Mouse (Mus musculus): ENCODE results near the gene Zfp398. TPM values are rescaled to one million over a fixed set of nuclear protein-coding genes. Genes with fewer than 3 reads are reported as not detected.

Zfp398 gene
- polyA plus RNA-seq, 1 experiment from 2014 or later: 6.6 TPM

MicroRNAs within 50 kb of the gene (microRNA counts, 519-probe panel; counts per million panel counts)
- microRNA mmu-miR-704: 1,303 counts per million, percentile 7 among the panel's probes with 10 or more counts

Small RNAs within 50 kb of the gene (microRNA-seq; reads per million reads assigned to microRNA genes)
- not detected for gene Mir704

Other genes starting within 250 kb of the Zfp398 start
- gene Ezh2, start 240.3 kb upstream of the Zfp398 start, polyA plus RNA-seq (2015; fragmentation: Nextera tagmentation; extraction: Ambion mirVana): 50.0 and 54.6 TPM in 2 replicates
- gene Pdia4, start 22.2 kb upstream of the Zfp398 start, polyA plus RNA-seq (2015; fragmentation: Nextera tagmentation; extraction: Ambion mirVana): 332 and 340 TPM in 2 replicates
- 2.0 and 2.4 TPM in 2 replicates for gene Zfp786, start 4.8 kb upstream of the Zfp398 start, polyA plus RNA-seq (2015; fragmentation: Nextera tagmentation; extraction: Ambion mirVana)
- gene Zfp282, start 41.5 kb downstream of the Zfp398 start, polyA plus RNA-seq (2015; fragmentation: Nextera tagmentation; extraction: Ambion mirVana): 8.9 and 9.8 TPM in 2 replicates
- gene Zfp212, start 84.8 kb downstream of the Zfp398 start, polyA plus RNA-seq (2015; fragmentation: Nextera tagmentation; extraction: Ambion mirVana): 12.2 TPM in 2 replicates
- 8.8 and 9.3 TPM in 2 replicates for gene Zfp956, start 117.7 kb downstream of the Zfp398 start, polyA plus RNA-seq (2015; fragmentation: Nextera tagmentation; extraction: Ambion mirVana)
- gene Zfp777, start 213.2 kb downstream of the Zfp398 start, polyA plus RNA-seq (2015; fragmentation: Nextera tagmentation; extraction: Ambion mirVana): 4.3 and 4.6 TPM in 2 replicates